Mouse (Mus musculus) frontal cortex, adult (tissue): ENCODE measurements around the gene Gm4175.
"Not testable (repeated sequence)": the region's sequence is repeated elsewhere in the genome, so short reads cannot be mapped to it uniquely, and the experiment has no call there.

Source experiments
- ATAC-seq: cut with Nextera tagmentation; 2 replicates; pipeline ENCODE4 v1.9.2; 2017; ENCODE audit warnings: mild to moderate bottlenecking, moderate library complexity, mixed read lengths; ENCODE audit not compliant: low TSS enrichment

Gene Gm4175

DNA sequence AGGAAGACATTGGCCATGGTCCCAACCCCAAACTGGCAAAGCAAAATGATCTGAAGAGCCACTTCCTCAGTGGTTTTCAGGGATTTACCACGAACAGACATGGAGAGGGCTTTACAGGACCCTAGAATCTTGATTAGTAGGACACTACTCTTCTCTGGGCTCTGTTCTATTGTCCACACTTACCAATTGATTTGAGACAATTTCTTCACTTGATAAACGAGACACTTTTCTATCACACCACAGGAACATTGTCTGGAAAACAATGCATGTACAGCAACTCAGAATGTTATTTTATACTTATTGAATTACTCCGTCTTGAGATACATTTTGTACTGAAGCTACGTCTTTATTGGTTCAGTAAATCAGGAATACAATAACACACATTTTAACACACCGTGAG lies at the start of gene Gm4175:
TSS of gene Gm4175 (minus strand) at position 101 of the 400 bp plus-strand sequence.
- not testable (repeated sequence) for ATAC-seq

- not testable (repeated sequence) for ATAC-seq
These were observed 35.4 kb upstream of the Gm4175 start, which contains the start of gene Gm4177 for GRCm38 (mm10) chr7:21796628-21797027. TSS of gene Gm4177 (minus strand) at chr7:21796728.
